Mouse (Mus musculus) MEL (cell line): Measurements from ENCODE around the gene Agpat4. TPM values are rescaled to one million over a fixed set of nuclear protein-coding genes. Genes with fewer than 3 reads are reported as not detected.

Experiments
- DNase-seq: peaks from one replicate; pipeline ENCODE4 v3.0.0; 2011; ENCODE audit warnings: low read depth, low spot score
- H3K27ac ChIP-seq: 2 replicates; pipeline ENCODE4 v1.5.1; 2012; ENCODE audit warnings: low read depth, mild to moderate bottlenecking, control low read depth, low read length, moderate library complexity; ENCODE audit not compliant: control insufficient read depth
- H3K27me3 ChIP-seq, 2 experiments: fragments of 150-350 bp in 1 of 2; sonication (generic) in 1 of 2; 2 replicates each; pipeline ENCODE4 v1.6.1; 2012; ENCODE audit warnings: low read length in 2 of 2, mild to moderate bottlenecking in 2 of 2, improper control_type of control experiment in 1 of 2, moderate library complexity in 1 of 2; ENCODE audit not compliant: insufficient read depth in 2 of 2, control insufficient read depth in 1 of 2
- H3K36me3 ChIP-seq, 2 experiments: 2 replicates each; pipeline ENCODE4 v1.6.1; 2012 to 2014; ENCODE audit warnings: low read length in 2 of 2, improper control_type of control experiment in 1 of 2, inconsistent platforms in 1 of 2, mild to moderate bottlenecking in 1 of 2; ENCODE audit not compliant: insufficient read depth in 2 of 2, control insufficient read depth in 1 of 2
- H3K4me1 ChIP-seq, 2 experiments: fragments of 150-350 bp in 1 of 2; sonication (generic) in 1 of 2; 2 replicates each; pipeline ENCODE4 v1.6.1; 2012; ENCODE audit warnings: low read length in 2 of 2, improper control_type of control experiment in 1 of 2, mild to moderate bottlenecking in 1 of 2; ENCODE audit not compliant: insufficient read depth in 2 of 2, control insufficient read depth in 1 of 2
- H3K4me3 ChIP-seq, 2 experiments: fragments of 150-350 bp in 1 of 2; sonication (generic) in 1 of 2; 2 replicates each; pipeline ENCODE4 v1.5.1; 2012; ENCODE audit warnings: low read depth in 2 of 2, low read length in 2 of 2, mild to moderate bottlenecking in 2 of 2, moderate library complexity in 2 of 2, control low read depth in 1 of 2, improper control_type of control experiment in 1 of 2; ENCODE audit not compliant: control insufficient read depth in 1 of 2, insufficient read depth in 1 of 2
- H3K79me2 ChIP-seq: 2 replicates; pipeline ENCODE4 v1.6.1; 2012; ENCODE audit warnings: mild to moderate bottlenecking, low read length, moderate library complexity; ENCODE audit not compliant: control insufficient read depth, poor library complexity, insufficient read depth
- H3K9ac ChIP-seq: 2 replicates; pipeline ENCODE4 v1.6.1; 2012; ENCODE audit warnings: low read depth, mild to moderate bottlenecking, control low read depth, low read length, moderate library complexity; ENCODE audit not compliant: control insufficient read depth, poor library complexity, severe bottlenecking
- H3K9me3 ChIP-seq: fragments of 150-350 bp; sonication (generic); replicated peaks from 2 replicates; pipeline ENCODE4 v1.6.1; 2012; ENCODE audit warnings: mild to moderate bottlenecking, low read length, improper control_type of control experiment, moderate library complexity; ENCODE audit not compliant: insufficient read depth
- CHD1 ChIP-seq: IDR thresholded peaks from 2 replicates; pipeline ENCODE4 v1.6.1; 2012; ENCODE audit warnings: low read depth, mild to moderate bottlenecking, inconsistent platforms, low read length, improper control_type of control experiment
- E2F4 ChIP-seq: IDR thresholded peaks from 2 replicates; pipeline ENCODE4 v1.6.1; 2011; ENCODE audit warnings: low read depth, low read length, improper control_type of control experiment, borderline replicate concordance
- EP300 ChIP-seq, 2 experiments: IDR thresholded peaks; 2 replicates each; pipeline ENCODE4 v1.6.1; 2011; ENCODE audit warnings: improper control_type of control experiment in 2 of 2, low read length in 2 of 2, low read depth in 1 of 2, mild to moderate bottlenecking in 1 of 2
- GABPA ChIP-seq: IDR thresholded peaks from 2 replicates; pipeline ENCODE4 v1.6.1; 2012; ENCODE audit warnings: low read depth, mild to moderate bottlenecking, inconsistent platforms, low read length, improper control_type of control experiment, moderate library complexity
- HCFC1 ChIP-seq: IDR thresholded peaks from 2 replicates; pipeline ENCODE4 v1.6.1; 2012; ENCODE audit warnings: low read depth, mild to moderate bottlenecking, inconsistent platforms, low read length, improper control_type of control experiment, moderate library complexity
- KAT2A ChIP-seq: conservative IDR thresholded peaks from 2 replicates; pipeline ENCODE4 v1.6.1; 2012; ENCODE audit warnings: low read depth, low read length, improper control_type of control experiment, inconsistent platforms
- MAFK ChIP-seq: IDR thresholded peaks from 2 replicates; pipeline ENCODE4 v1.6.1; 2011; ENCODE audit warnings: low read depth, mild to moderate bottlenecking, low read length, improper control_type of control experiment, borderline replicate concordance
- MAX ChIP-seq: IDR thresholded peaks from 2 replicates; pipeline ENCODE4 v1.6.1; 2011; ENCODE audit warnings: low read length, improper control_type of control experiment
- MEF2A ChIP-seq: IDR thresholded peaks from 2 replicates; pipeline ENCODE4 v1.6.1; 2014; ENCODE audit warnings: low read depth, mild to moderate bottlenecking, inconsistent platforms, low read length, improper control_type of control experiment; ENCODE audit not compliant: poor library complexity, insufficient replicate concordance, severe bottlenecking; ENCODE audit errors: extremely low read depth
- MXI1 ChIP-seq: IDR thresholded peaks from 2 replicates; pipeline ENCODE4 v1.6.1; 2011; ENCODE audit warnings: mild to moderate bottlenecking, low read depth, low read length, improper control_type of control experiment
- MYC ChIP-seq: IDR thresholded peaks from 2 replicates; pipeline ENCODE4 v1.6.1; 2011; ENCODE audit warnings: low read depth, mild to moderate bottlenecking, low read length, improper control_type of control experiment, moderate library complexity
- NELFE ChIP-seq: IDR thresholded peaks from 2 replicates; pipeline ENCODE4 v1.6.1; 2011; ENCODE audit warnings: low read depth, low read length, improper control_type of control experiment
- NRF1 ChIP-seq: IDR thresholded peaks from 2 replicates; pipeline ENCODE4 v1.6.1; 2014; ENCODE audit warnings: low read depth, mild to moderate bottlenecking, inconsistent platforms, low read length, improper control_type of control experiment, moderate library complexity; ENCODE audit not compliant: poor library complexity, insufficient read depth, severe bottlenecking
- POLR2AphosphoS2 ChIP-seq: IDR thresholded peaks from 2 replicates; pipeline ENCODE4 v1.6.1; 2011; ENCODE audit warnings: low read length, improper control_type of control experiment
- RAD21 ChIP-seq: IDR thresholded peaks from 2 replicates; pipeline ENCODE4 v1.6.1; 2011; ENCODE audit warnings: mild to moderate bottlenecking, low read depth, low read length, improper control_type of control experiment
- TAL1 ChIP-seq: IDR thresholded peaks from 2 replicates; pipeline ENCODE4 v1.6.1; 2012; ENCODE audit warnings: mild to moderate bottlenecking, inconsistent platforms, low read length, moderate library complexity, mixed read lengths
- TCF12 ChIP-seq: IDR thresholded peaks from 2 replicates; pipeline ENCODE4 v1.6.1; 2014; ENCODE audit warnings: low read depth, mild to moderate bottlenecking, inconsistent platforms, low read length, improper control_type of control experiment, moderate library complexity
- USF1 ChIP-seq: IDR thresholded peaks from 2 replicates; pipeline ENCODE4 v1.6.1; 2014; ENCODE audit warnings: low read depth, mild to moderate bottlenecking, inconsistent platforms, low read length, improper control_type of control experiment, moderate library complexity
- ZC3H11A ChIP-seq: IDR thresholded peaks from 2 replicates; pipeline ENCODE4 v1.6.1; 2012; ENCODE audit warnings: low read depth, mild to moderate bottlenecking, inconsistent platforms, low read length, improper control_type of control experiment
- ZKSCAN1 ChIP-seq: IDR thresholded peaks from 2 replicates; pipeline ENCODE4 v1.6.1; 2012; ENCODE audit warnings: low read depth, mild to moderate bottlenecking, inconsistent platforms, low read length, improper control_type of control experiment, moderate library complexity
- polyA plus RNA-seq, 2 experiments: library from polyadenylated mRNA; stranded (reverse) in 1 of 2; unstranded in 1 of 2; fragments of >175 nt in 1 of 2; fragments of >200 nt in 1 of 2; gene quantifications; 2 replicates each; pipeline versions ENCODE4 v1.2.1 to v1.2.4; 2012; ENCODE audit warnings: low replicate concordance in 2 of 2, low read depth in 1 of 2; ENCODE audit not compliant: insufficient read length in 2 of 2, insufficient read depth in 1 of 2, missing spikeins in 1 of 2
- total RNA-seq: library from RNA; depleted of rRNA; stranded (reverse); fragments of 300-350 nt; gene quantifications from 2 replicates; pipeline ENCODE4 v1.2.3, GENCODE M21; 2012

Agpat4 gene
- total and polyA plus RNA-seq, 3 experiments: 3.3 to 9.3 TPM; not detected in 1

DNA sequence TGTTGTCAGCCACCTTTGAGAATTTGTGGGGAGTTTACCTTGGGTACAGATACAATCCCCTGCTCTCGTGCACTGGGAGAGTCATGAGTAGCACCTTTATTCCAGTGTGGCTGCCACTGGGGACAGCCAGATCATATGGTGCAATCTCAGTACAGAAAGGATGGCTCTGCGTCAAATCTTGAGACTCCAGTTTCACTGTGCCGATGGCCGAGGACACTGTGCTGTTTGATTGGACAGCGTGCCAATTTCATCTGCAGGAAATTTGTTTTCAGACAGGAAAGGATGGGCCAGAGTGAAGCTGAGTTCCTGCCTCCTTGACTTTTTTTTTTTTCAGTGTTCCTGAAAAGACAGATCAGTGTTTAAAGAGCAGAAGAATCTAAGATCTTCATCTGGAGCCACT lies 12.7 kb downstream of the Agpat4 start:
- no peak for DNase-seq
- H3K9me3 ChIP-seq: no peaks in the 10 kb centered on the region
- H3K4me1 ChIP-seq: no peaks in the 10 kb centered on the region
- no peak overlapping the region for H3K4me3 ChIP-seq
- no peaks in the 10 kb centered on the region for H3K36me3 ChIP-seq
- no peak overlapping the region for H3K9ac ChIP-seq
- TF ChIP-seq HCFC1 (no peak), USF1 (no peak), RAD21 (no peak), MAX (no peak), MAFK (no peak), TAL1 (no peak), ZKSCAN1 (no peak), ZC3H11A (no peak), E2F4 (no peak), KAT2A (no peak)
- H3K79me2 ChIP-seq: no peaks in the 10 kb centered on the region
- no peak overlapping the region for H3K27ac ChIP-seq
- H3K27me3 ChIP-seq: no peaks in the 10 kb centered on the region

GRCm38 (mm10) chr17:12131581-12131980 lies 13.1 kb downstream of the Agpat4 start:
- Histone ChIP-seq H3K79me2 (no peaks in the 10 kb centered on the region), H3K9ac (no peak overlapping the region), H3K27ac (no peak overlapping the region), H3K36me3 (no peaks in the 10 kb centered on the region), H3K4me1 (no peaks in the 10 kb centered on the region), H3K9me3 (no peaks in the 10 kb centered on the region), H3K4me3 (no peak overlapping the region), H3K27me3 (no peaks in the 10 kb centered on the region)
- no peak for TF ChIP-seq MXI1
- no peak for DNase-seq

GRCm38 (mm10) chr17:12132904-12133303 lies 14.4 kb downstream of the Agpat4 start:
- no peaks in the 10 kb centered on the region for H3K4me1 ChIP-seq
- no peaks in the 10 kb centered on the region for H3K79me2 ChIP-seq
- H3K9me3 ChIP-seq: no peaks in the 10 kb centered on the region
- no peak overlapping the region for H3K4me3 ChIP-seq
- TF ChIP-seq TCF12: no peak
- no peak for TF ChIP-seq MYC
- TF ChIP-seq CHD1: no peak
- TF ChIP-seq NELFE: no peak
- no peak for TF ChIP-seq MEF2A
- no peak for TF ChIP-seq EP300 (IDR thresholded peaks at IDR 0.05; ENCODE audit: low read depth in 1 of 2, low read length in 2 of 2)
- no peak for TF ChIP-seq E2F4
- TF ChIP-seq POLR2AphosphoS2: no peak
- no peak for TF ChIP-seq ZC3H11A
- no peak for TF ChIP-seq GABPA
- TF ChIP-seq NRF1: no peak
- TF ChIP-seq, all 39 proteins: peak for 0
- H3K36me3 ChIP-seq: no peaks in the 10 kb centered on the region
- no peak for DNase-seq
- no peak overlapping the region for H3K9ac ChIP-seq
- no peaks in the 10 kb centered on the region for H3K27me3 ChIP-seq
- no peak overlapping the region for H3K27ac ChIP-seq
